In genomic region chr8:70527111-70527511, GRCm38 (mm10) we compare ENCODE assay signal across 8 mouse cellular contexts. TPM values are rescaled to one million over a fixed set of nuclear protein-coding genes. Genes with fewer than 3 reads are reported as not detected.
DNase-seq lines count a peak whose midpoint lies in the region; ATAC-seq and TF ChIP-seq lines count a peak whose summit lies in the region.

No protein-coding gene starts in this region.

- peaks cover 8% of the 10 kb centered on the region for H3K36me3 ChIP-seq in lung, postnatal 0 days (ENCODE audit: insufficient read depth, low read length)
- H3K36me3 ChIP-seq in erythroblast, embryonic 14.5 days (ENCODE audit: control insufficient read depth): peaks cover 31% of the 10 kb centered on the region
- H3K36me3 ChIP-seq in limb, embryonic 13.5 days: peaks cover 29% of the 10 kb centered on the region

- under 1% methylated on average over 8 of the region's 8 CpGs for WGBS in lung, postnatal 0 days
- 3% methylated on average over 8 of the region's 8 CpGs for WGBS in limb, embryonic 13.5 days
- under 1% methylated on average over 8 of the region's 8 CpGs for WGBS in olfactory bulb, adult 2 months

- no peaks in the 10 kb centered on the region for H3K9me3 ChIP-seq in lung, postnatal 0 days (ENCODE audit: low read length)
- no peaks in the 10 kb centered on the region for H3K9me3 ChIP-seq in erythroblast, embryonic 14.5 days (ENCODE audit: control insufficient read depth, low read length)
- H3K9me3 ChIP-seq in limb, embryonic 13.5 days: no peaks in the 10 kb centered on the region

- H3K9ac ChIP-seq in lung, postnatal 0 days (replicated peaks; ENCODE audit: low read depth): peak overlapping the region; percentile 95
- peak overlapping the region; percentile 93 for H3K9ac ChIP-seq in limb, embryonic 13.5 days

- no peak for TF ChIP-seq EP300 in lung, postnatal 0 days (IDR thresholded peaks at IDR 0.05)

- no peak for TF ChIP-seq CTCF in lung, postnatal 0 days (IDR thresholded peaks at IDR 0.05)
- no peak for TF ChIP-seq CTCF in olfactory bulb, adult 2 months (IDR thresholded peaks at IDR 0.05; ENCODE audit: insufficient read depth, low read depth, low read length)

- no peaks in the 10 kb centered on the region for H3K27me3 ChIP-seq in lung, postnatal 0 days (replicated peaks; ENCODE audit: insufficient read depth, low read length)
- no peaks in the 10 kb centered on the region for H3K27me3 ChIP-seq in erythroblast, embryonic 14.5 days (ENCODE audit: control insufficient read depth)
- no peaks in the 10 kb centered on the region for H3K27me3 ChIP-seq in limb, embryonic 13.5 days

- peak overlapping the region; percentile 78 for H3K4me2 ChIP-seq in lung, postnatal 0 days (replicated peaks; ENCODE audit: low read depth, low read length)
- peak overlapping the region; percentile 88 for H3K4me2 ChIP-seq in limb, embryonic 13.5 days (replicated peaks)

- H3K27ac ChIP-seq in lung, postnatal 0 days (ENCODE audit: low read length): peak overlapping the region; percentile 88
- peak overlapping the region; percentile 65 for H3K27ac ChIP-seq in limb, embryonic 13.5 days
- peak overlapping the region; percentile 63 for H3K27ac ChIP-seq in olfactory bulb, adult 2 months (ENCODE audit: insufficient read depth, low read depth, low read length)

- peak; percentile 24; the same call in 1 of the 2 replicates for ATAC-seq in lung, postnatal 0 days
- ATAC-seq in limb, embryonic 13.5 days (ENCODE audit: low FRiP score, low read depth): no peak

- no peak for DNase-seq in lung, postnatal 0 days (ENCODE audit: low spot score)
- DNase-seq in lung, postnatal 4 days: no peak
- no peak for DNase-seq in urinary bladder, postnatal 4 days (ENCODE audit: low spot score in 2 of 2)
- DNase-seq in embryo, embryonic 11 days: no peak
- DNase-seq in layer of hippocampus, adult 18-20 months (ENCODE audit: low spot score in 2 of 2): no peak

- H3K4me1 ChIP-seq in lung, postnatal 0 days (ENCODE audit: insufficient read depth, low read depth, low read length): 0 out of 2 replicates have a peak, but pooled peaks cover 4% of the 10 kb centered on the region
- peaks cover 67% of the 10 kb centered on the region for H3K4me1 ChIP-seq in erythroblast, embryonic 14.5 days (ENCODE audit: control insufficient read depth)
- H3K4me1 ChIP-seq in limb, embryonic 13.5 days: peaks cover 33% of the 10 kb centered on the region
- peaks cover 12% of the 10 kb centered on the region for H3K4me1 ChIP-seq in olfactory bulb, adult 2 months (ENCODE audit: control insufficient read depth, insufficient read depth, low read length)

- TF ChIP-seq POLR2A in olfactory bulb, adult 2 months (IDR thresholded peaks at IDR 0.05; ENCODE audit: insufficient read depth, low read depth, low read length): no peak

- H3K4me3 ChIP-seq in lung, postnatal 0 days (ENCODE audit: low read depth, low read length): peak overlapping the region; percentile 96
- peak overlapping the region; percentile 77 for H3K4me3 ChIP-seq in erythroblast, embryonic 14.5 days (replicated peaks)
- peak overlapping the region; percentile 74 for H3K4me3 ChIP-seq in limb, embryonic 13.5 days
- H3K4me3 ChIP-seq in olfactory bulb, adult 2 months (ENCODE audit: insufficient read depth, low read depth, low read length): peak overlapping the region; percentile 89

RNA-seq across cellular contexts. Expression of gene Fkbp8, which starts 0.4 kb away (rescaled TPM):
- 222 and 228 TPM in 2 replicates for polyA plus RNA-seq in lung, postnatal 0 days (2015; fragmentation: Nextera tagmentation; extraction: Ambion mirVana)
- 255 and 264 TPM in 2 replicates for polyA plus RNA-seq in erythroblast, embryonic 14.5 days (2012)
- polyA plus RNA-seq in limb, embryonic 13.5 days (2015; fragmentation: Nextera tagmentation; extraction: Ambion mirVana): 284 and 290 TPM in 2 replicates
- not detected in 2 replicates for polyA plus RNA-seq in olfactory bulb, adult 2 months (2012; ENCODE audit: insufficient read depth, insufficient read length, low replicate concordance, missing spikeins)
- 100 to 1,000 TPM; 450 to 467 TPM for total RNA-seq in layer of hippocampus, adult 18-20 months (2021)

RNA-seq across cellular contexts. Expression of gene Kxd1, which starts 0.6 kb away (rescaled TPM):
- 56.1 and 62.4 TPM in 2 replicates for polyA plus RNA-seq in lung, postnatal 0 days (2015; fragmentation: Nextera tagmentation; extraction: Ambion mirVana)
- polyA plus RNA-seq in erythroblast, embryonic 14.5 days (2012): 2.6 and 3.8 TPM in 2 replicates
- 49.3 and 53.4 TPM in 2 replicates for polyA plus RNA-seq in limb, embryonic 13.5 days (2015; fragmentation: Nextera tagmentation; extraction: Ambion mirVana)
- not detected in 2 replicates for polyA plus RNA-seq in olfactory bulb, adult 2 months (2012; ENCODE audit: insufficient read depth, insufficient read length, low replicate concordance, missing spikeins)
- 10 to 100 TPM; 40.6 to 45.6 TPM for total RNA-seq in layer of hippocampus, adult 18-20 months (2021)

RNA-seq across cellular contexts. Expression of gene Ell, which starts 12.1 kb away (rescaled TPM):
- 11.8 and 13.0 TPM in 2 replicates for polyA plus RNA-seq in lung, postnatal 0 days (2015; fragmentation: Nextera tagmentation; extraction: Ambion mirVana)
- 3.3 and 3.8 TPM in 2 replicates for polyA plus RNA-seq in erythroblast, embryonic 14.5 days (2012)
- 20.9 and 21.4 TPM in 2 replicates for polyA plus RNA-seq in limb, embryonic 13.5 days (2015; fragmentation: Nextera tagmentation; extraction: Ambion mirVana)
- not detected in 2 replicates for polyA plus RNA-seq in olfactory bulb, adult 2 months (2012; ENCODE audit: insufficient read depth, insufficient read length, low replicate concordance, missing spikeins)
- 10 to 100 TPM; 18.9 to 21.8 TPM for total RNA-seq in layer of hippocampus, adult 18-20 months (2021)

RNA-seq across cellular contexts. Expression of gene Uba52, which starts 16.5 kb away (rescaled TPM):
- polyA plus RNA-seq in lung, postnatal 0 days (2015; fragmentation: Nextera tagmentation; extraction: Ambion mirVana): 723 and 836 TPM in 2 replicates
- 107 and 138 TPM in 2 replicates for polyA plus RNA-seq in erythroblast, embryonic 14.5 days (2012)
- polyA plus RNA-seq in limb, embryonic 13.5 days (2015; fragmentation: Nextera tagmentation; extraction: Ambion mirVana): 856 and 861 TPM in 2 replicates
- polyA plus RNA-seq in olfactory bulb, adult 2 months (2012; ENCODE audit: insufficient read depth, insufficient read length, low replicate concordance, missing spikeins): 789 TPM in 1 of 2 replicates, not detected in the other
- total RNA-seq in layer of hippocampus, adult 18-20 months (2021): 1,000 to 10,000 TPM; 1,062 to 1,079 TPM

RNA-seq across cellular contexts. Expression of gene Rex1bd, which starts 20.6 kb away (rescaled TPM):
- 103 and 117 TPM in 2 replicates for polyA plus RNA-seq in lung, postnatal 0 days (2015; fragmentation: Nextera tagmentation; extraction: Ambion mirVana)
- polyA plus RNA-seq in erythroblast, embryonic 14.5 days (2012): 53.1 and 68.2 TPM in 2 replicates
- polyA plus RNA-seq in limb, embryonic 13.5 days (2015; fragmentation: Nextera tagmentation; extraction: Ambion mirVana): 139 and 148 TPM in 2 replicates
- polyA plus RNA-seq in olfactory bulb, adult 2 months (2012; ENCODE audit: insufficient read depth, insufficient read length, low replicate concordance, missing spikeins): not detected in 2 replicates
- total RNA-seq in layer of hippocampus, adult 18-20 months (2021): 100 to 1,000 TPM in 1 of 2 experiments, 10 to 100 TPM in 1; 96.5 to 104 TPM

Comparison
In these comparisons a context has a peak if more than half of its experiments do, and no peak if none do; other contexts are left out.
1. RNA of gene Kxd1, which starts 0.6 kb away (polyA plus RNA-seq): 56.1 to 62.4 TPM in lung, postnatal 0 days and 49.3 to 53.4 TPM in limb, embryonic 13.5 days; 2.6 to 3.8 TPM in erythroblast, embryonic 14.5 days and not detected in olfactory bulb, adult 2 months; every median in the first group is over 10 times any median in the second.
2. RNA of gene Ell, which starts 12.1 kb away (polyA plus RNA-seq): not detected in olfactory bulb, adult 2 months; 20.9 to 21.4 TPM in limb, embryonic 13.5 days, 11.8 to 13.0 TPM in lung, postnatal 0 days and 3.3 to 3.8 TPM in erythroblast, embryonic 14.5 days; every median in the first group is over 10 times any median in the second.
3. Peak in every context shown above with its lines, with median percentiles within 50 percentile points of each other: H3K27ac ChIP-seq and H3K4me3 ChIP-seq.